ENCODE assay signal across 19 mouse cellular contexts in genomic region chr15:14378340-14378739, GRCm38 (mm10).
DNase-seq lines count a peak whose midpoint lies in the region; ATAC-seq and TF ChIP-seq lines count a peak whose summit lies in the region.
"Had no signal": no experiment of that assay in that cellular context is flagged by ENCODE, and none has a peak within 500 bp of the region (broad histone marks: within the 10 kb centered on the region; RNA-seq: fewer than 3 reads in every experiment).

No protein-coding gene starts in this region.

- H3K27me3 ChIP-seq in embryonic facial prominence, embryonic 14.5 days (replicated peaks; ENCODE audit: control insufficient read depth, insufficient read depth, low read length), result no peaks in the 10 kb centered on the region
- H3K27me3 ChIP-seq in embryonic facial prominence, embryonic 10.5 days (replicated peaks; ENCODE audit: low read depth, poor library complexity, severe bottlenecking), result no peaks in the 10 kb centered on the region
- H3K27me3 ChIP-seq in limb, embryonic 14.5 days (ENCODE audit: control insufficient read depth, insufficient read depth, low read length), result no peaks in the 10 kb centered on the region
- H3K27me3 ChIP-seq in hindbrain, embryonic 14.5 days (ENCODE audit: control insufficient read depth, insufficient read depth, low read length), result no peaks in the 10 kb centered on the region
- no peaks in the 10 kb centered on the region for H3K27me3 ChIP-seq in kidney, embryonic 16.5 days (ENCODE audit: insufficient read depth, low read length)
- H3K27me3 ChIP-seq: embryonic facial prominence, embryonic 13.5 days; forebrain, embryonic 13.5 days; Patski had no signal

- H3K4me2 ChIP-seq in embryonic facial prominence, embryonic 14.5 days (ENCODE audit: low read depth, low read length), result no peak overlapping the region
- no peak overlapping the region for H3K4me2 ChIP-seq in limb, embryonic 14.5 days (replicated peaks; ENCODE audit: low read depth, low read length, severe bottlenecking)
- H3K4me2 ChIP-seq in hindbrain, embryonic 14.5 days (replicated peaks), result no peak overlapping the region
- no peak overlapping the region for H3K4me2 ChIP-seq in kidney, embryonic 16.5 days (replicated peaks; ENCODE audit: low read depth, low read length)
- H3K4me2 ChIP-seq: embryonic facial prominence, embryonic 13.5 days; forebrain, embryonic 13.5 days had no signal

- H3K9me3 ChIP-seq in embryonic facial prominence, embryonic 14.5 days (ENCODE audit: control insufficient read depth, low read length), result no peaks in the 10 kb centered on the region
- H3K9me3 ChIP-seq in embryonic facial prominence, embryonic 10.5 days, result no peaks in the 10 kb centered on the region
- no peaks in the 10 kb centered on the region for H3K9me3 ChIP-seq in limb, embryonic 14.5 days (ENCODE audit: control insufficient read depth, low read length)
- H3K9me3 ChIP-seq in hindbrain, embryonic 14.5 days (ENCODE audit: control insufficient read depth, low read length), result no peaks in the 10 kb centered on the region
- no peaks in the 10 kb centered on the region for H3K9me3 ChIP-seq in kidney, embryonic 16.5 days (ENCODE audit: low read length)
- H3K9me3 ChIP-seq: embryonic facial prominence, embryonic 13.5 days; forebrain, embryonic 13.5 days had no signal

- H3K36me3 ChIP-seq in embryonic facial prominence, embryonic 14.5 days (ENCODE audit: control insufficient read depth, insufficient read depth, low read length), result no peaks in the 10 kb centered on the region
- no peaks in the 10 kb centered on the region for H3K36me3 ChIP-seq in embryonic facial prominence, embryonic 10.5 days (replicated peaks)
- H3K36me3 ChIP-seq in limb, embryonic 14.5 days (ENCODE audit: control insufficient read depth, insufficient read depth, low read length), result no peaks in the 10 kb centered on the region
- no peaks in the 10 kb centered on the region for H3K36me3 ChIP-seq in hindbrain, embryonic 14.5 days (replicated peaks; ENCODE audit: control insufficient read depth, insufficient read depth)
- H3K36me3 ChIP-seq in kidney, embryonic 16.5 days (ENCODE audit: insufficient read depth, low read length), result no peaks in the 10 kb centered on the region
- H3K36me3 ChIP-seq: embryonic facial prominence, embryonic 13.5 days had no signal

- H3K4me3 ChIP-seq in embryonic facial prominence, embryonic 14.5 days (ENCODE audit: low read depth, low read length), result no peak overlapping the region
- no peak overlapping the region for H3K4me3 ChIP-seq in embryonic facial prominence, embryonic 10.5 days
- H3K4me3 ChIP-seq in limb, embryonic 14.5 days (replicated peaks; ENCODE audit: low read length), result no peak overlapping the region
- H3K4me3 ChIP-seq in hindbrain, embryonic 14.5 days (replicated peaks; ENCODE audit: low read length), result no peak overlapping the region
- no peak overlapping the region for H3K4me3 ChIP-seq in kidney, embryonic 16.5 days (ENCODE audit: low read length)
- H3K4me3 ChIP-seq: embryonic facial prominence, embryonic 13.5 days; forebrain, embryonic 13.5 days had no signal

- peak; percentile 3 for DNase-seq in embryonic facial prominence, embryonic 14.5 days (ENCODE audit: low spot score)
- no peak for DNase-seq in embryonic facial prominence, embryonic 10.5 days (ENCODE audit: low spot score)
- peak; percentile 23 for DNase-seq in 416B (ENCODE audit: low read depth)
- peak; percentile 57 for DNase-seq in limb, embryonic 14.5 days (ENCODE audit: low spot score)
- no peak for DNase-seq in hindbrain, embryonic 14.5 days (ENCODE audit: low spot score)
- DNase-seq: adrenal gland, adult 8-10 months; adrenal gland, postnatal 14 days; adrenal gland, postnatal 36 days; cerebellum, adult 11-12 months; cerebellum, adult 2 months; cerebellum, adult 9-10 months; cerebellum, postnatal 10 days; cerebellum, postnatal 25 days had no signal

- TF ChIP-seq POLR2A in limb, embryonic 14.5 days (IDR thresholded peaks at IDR 0.05; ENCODE audit: borderline replicate concordance, extremely low read depth, insufficient read depth, insufficient read length), result no peak

- no peak overlapping the region for H3K27ac ChIP-seq in embryonic facial prominence, embryonic 14.5 days (replicated peaks; ENCODE audit: low read depth, low read length)
- H3K27ac ChIP-seq in embryonic facial prominence, embryonic 10.5 days (replicated peaks), result no peak overlapping the region
- no peak overlapping the region for H3K27ac ChIP-seq in limb, embryonic 14.5 days (replicated peaks; ENCODE audit: low read depth, low read length)
- H3K27ac ChIP-seq in hindbrain, embryonic 14.5 days, result no peak overlapping the region
- no peak overlapping the region for H3K27ac ChIP-seq in kidney, embryonic 16.5 days (ENCODE audit: low read length)
- H3K27ac ChIP-seq: embryonic facial prominence, embryonic 13.5 days; forebrain, embryonic 13.5 days had no signal

- H3K4me1 ChIP-seq in embryonic facial prominence, embryonic 14.5 days (ENCODE audit: control insufficient read depth, insufficient read depth, low read length), result no peaks in the 10 kb centered on the region
- H3K4me1 ChIP-seq in embryonic facial prominence, embryonic 10.5 days, result no peaks in the 10 kb centered on the region
- H3K4me1 ChIP-seq in limb, embryonic 14.5 days (ENCODE audit: control insufficient read depth, insufficient read depth, low read length), result no peaks in the 10 kb centered on the region
- H3K4me1 ChIP-seq in hindbrain, embryonic 14.5 days (replicated peaks; ENCODE audit: control insufficient read depth, insufficient read depth, low read length), result no peaks in the 10 kb centered on the region
- no peaks in the 10 kb centered on the region for H3K4me1 ChIP-seq in kidney, embryonic 16.5 days (ENCODE audit: insufficient read depth, low read length)
- H3K4me1 ChIP-seq: embryonic facial prominence, embryonic 13.5 days; forebrain, embryonic 13.5 days had no signal

- H3K9ac ChIP-seq in embryonic facial prominence, embryonic 14.5 days (ENCODE audit: low read depth, low read length), result no peak overlapping the region
- H3K9ac ChIP-seq in limb, embryonic 14.5 days (ENCODE audit: low read depth, low read length, severe bottlenecking), result no peak overlapping the region
- no peak overlapping the region for H3K9ac ChIP-seq in hindbrain, embryonic 14.5 days
- H3K9ac ChIP-seq in kidney, embryonic 16.5 days (replicated peaks; ENCODE audit: low read length), result no peak overlapping the region
- H3K9ac ChIP-seq: embryonic facial prominence, embryonic 13.5 days; forebrain, embryonic 13.5 days had no signal

- no peak for ATAC-seq in embryonic facial prominence, embryonic 14.5 days (ENCODE audit: low read depth)
- ATAC-seq in limb, embryonic 14.5 days (ENCODE audit: low FRiP score, low read depth), result 0 out of 2 replicates have a peak, but pooled peaks have one; percentile 50
- no peak for ATAC-seq in hindbrain, embryonic 14.5 days (ENCODE audit: low FRiP score)
- ATAC-seq in kidney, embryonic 16.5 days (ENCODE audit: low FRiP score, low TSS enrichment), result no peak
- ATAC-seq: activated CD4-positive, CD25-positive, alpha-beta regulatory T cell, adult 4 months; forebrain, embryonic 13.5 days; forebrain, embryonic 16.5 days; Patski had no signal

Comparison
In these comparisons a context has a peak if more than half of its experiments do, and no peak if none do; other contexts are left out.
1. DNase-seq: peak in embryonic facial prominence, embryonic 14.5 days (single experiment), 416B (single experiment) and limb, embryonic 14.5 days (single experiment); none in embryonic facial prominence, embryonic 10.5 days (single experiment) and hindbrain, embryonic 14.5 days (single experiment).